Mouse (Mus musculus): ENCODE measurements at regions not wholly inside any gene's neighbourhood (a gene's known extent, or its start where the extent isn't known, plus 50 kb on each side); places are given as distances from the start of the nearest gene placed in this dataset.
A peak's percentile ranks its signal among the peaks of the same experiment; 100 is the strongest.

DNA sequence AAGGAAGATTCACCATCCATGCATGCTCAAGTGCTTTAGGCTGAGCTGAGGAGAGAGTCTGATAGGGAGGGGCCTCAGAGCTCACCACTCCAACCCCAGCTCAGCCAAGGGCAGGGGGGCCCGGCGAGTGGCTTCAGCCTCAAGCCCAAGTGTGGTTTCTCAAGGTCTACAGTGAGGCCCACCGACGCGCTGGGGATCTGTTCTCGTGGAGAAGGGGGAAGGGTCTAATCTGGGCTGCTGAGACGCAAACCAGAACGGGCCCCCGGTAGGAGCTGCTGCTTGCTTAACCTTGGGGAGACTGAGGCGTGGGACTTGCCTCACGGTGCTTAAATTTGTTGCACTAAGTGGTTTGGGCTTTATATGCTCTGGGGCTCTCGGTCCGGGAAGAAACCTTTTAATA, 70.9 kb downstream of the Asb1 start:
- no peak for DNase-seq (ENCODE audit: low spot score)

DNA sequence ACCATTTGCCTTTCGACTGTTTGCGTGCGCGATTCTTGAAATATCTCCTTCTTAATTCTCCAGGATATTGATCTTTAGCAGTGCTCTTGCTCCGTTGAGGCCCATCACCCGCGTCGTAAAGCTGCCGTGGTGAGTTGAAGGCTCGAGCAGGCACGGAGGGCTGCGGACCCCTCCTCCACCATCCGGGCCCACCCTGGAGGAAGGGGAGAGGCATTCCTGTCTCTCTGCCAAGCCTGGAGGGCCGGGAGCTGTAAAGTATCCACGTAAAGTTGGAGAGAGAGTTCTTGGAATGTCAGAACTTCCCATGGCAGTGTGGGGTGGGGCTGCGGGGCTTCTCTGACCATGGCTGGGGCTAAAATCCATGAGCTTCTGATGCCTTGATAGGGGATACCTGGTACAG, 71.3 kb downstream of the Asb1 start:
- no peak for DNase-seq (ENCODE audit: low spot score)

DNA sequence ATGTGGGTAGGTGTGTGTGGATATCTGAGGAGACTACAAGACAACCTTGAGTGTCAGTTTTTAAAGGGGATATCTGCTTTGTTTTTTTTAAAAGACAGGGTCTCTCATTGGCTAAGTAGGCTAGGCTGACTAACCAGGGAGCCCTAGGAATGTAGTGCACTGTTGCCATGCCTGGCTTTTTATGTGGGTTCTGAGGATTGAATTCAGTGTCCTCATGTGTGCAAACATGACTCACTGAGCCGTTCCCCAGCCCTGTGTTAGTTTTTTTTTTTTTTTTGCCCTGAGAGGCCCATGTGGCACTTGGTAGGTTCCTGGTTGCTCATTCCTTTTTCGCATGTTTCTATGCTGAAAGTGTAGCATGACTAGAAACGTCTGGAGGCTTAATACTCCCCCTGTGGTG, 72.6 kb downstream of the Asb1 start:
- DNase-seq (ENCODE audit: low spot score) = no peak

DNA sequence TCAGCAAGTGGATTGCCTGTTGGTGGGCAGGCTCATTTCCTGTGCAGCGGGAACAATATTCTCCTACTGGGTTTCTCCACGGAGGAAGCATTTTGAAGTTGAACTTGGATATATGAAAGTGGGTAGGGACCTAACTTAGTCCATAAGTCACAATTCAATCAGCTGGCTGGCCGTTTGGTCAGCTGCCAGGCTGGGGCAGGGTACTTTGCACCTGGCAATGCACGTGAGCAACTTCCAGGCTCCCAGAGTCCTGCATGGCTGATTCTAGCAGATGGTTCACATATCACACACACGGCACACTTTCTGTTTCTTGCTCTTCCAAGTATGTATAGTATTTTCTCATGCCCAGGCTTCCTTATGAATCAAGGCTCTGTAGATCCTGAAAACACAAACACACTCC, 75.1 kb downstream of the Asb1 start:
- no peak for DNase-seq (ENCODE audit: low spot score)

DNA sequence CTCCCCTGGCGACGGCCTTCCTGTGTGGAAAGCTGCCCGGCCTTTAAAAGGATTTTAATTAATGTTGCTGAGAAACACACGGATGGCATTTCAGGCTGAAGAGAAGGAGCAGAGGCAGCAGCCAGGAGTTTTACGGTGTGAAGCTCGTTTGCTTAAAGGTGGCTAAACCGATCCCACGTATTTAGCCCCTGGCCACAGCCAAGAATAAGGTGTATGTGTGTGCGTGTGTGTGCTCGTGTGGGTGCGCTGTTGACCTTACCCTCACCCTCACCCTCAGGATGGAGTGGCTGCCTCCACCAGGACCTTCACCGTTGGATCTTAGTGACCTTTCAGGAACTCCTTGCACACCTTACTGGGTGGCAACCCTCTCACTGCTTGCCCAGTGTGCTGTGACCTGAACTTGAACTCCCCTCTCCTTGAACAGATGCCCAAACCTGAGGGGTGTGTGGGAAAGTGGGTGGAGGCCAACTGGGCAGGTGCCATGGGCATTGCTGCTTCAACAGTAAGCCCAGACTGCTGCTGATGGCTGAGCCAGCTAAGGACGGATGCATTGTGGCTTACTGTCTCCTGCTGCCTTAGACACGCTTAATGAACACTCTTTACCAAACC, 78.3 kb downstream of the Asb1 start:
- DNase-seq (ENCODE audit: low spot score) = no peak

DNA sequence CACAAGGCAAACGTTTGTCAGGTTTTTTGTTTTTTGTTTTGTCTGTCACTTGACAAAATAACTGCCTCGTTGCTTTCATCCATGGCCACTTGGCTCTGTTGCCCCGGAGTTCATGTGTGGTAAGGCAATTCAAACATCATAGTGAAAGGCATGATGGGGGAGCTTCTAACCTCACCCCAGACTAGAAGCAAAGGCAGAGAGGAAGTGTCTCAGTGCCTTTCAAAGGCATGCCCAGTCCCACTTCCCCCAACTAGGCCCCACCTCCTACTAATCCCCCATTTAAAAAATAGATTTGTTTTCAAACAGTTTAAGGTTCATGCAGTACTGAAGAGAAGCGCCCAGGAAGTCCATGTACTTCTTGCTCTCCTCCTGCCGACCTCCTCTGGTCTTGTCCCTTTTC, 80.8 kb downstream of the Asb1 start:
- no peak for DNase-seq (ENCODE audit: low spot score)

DNA sequence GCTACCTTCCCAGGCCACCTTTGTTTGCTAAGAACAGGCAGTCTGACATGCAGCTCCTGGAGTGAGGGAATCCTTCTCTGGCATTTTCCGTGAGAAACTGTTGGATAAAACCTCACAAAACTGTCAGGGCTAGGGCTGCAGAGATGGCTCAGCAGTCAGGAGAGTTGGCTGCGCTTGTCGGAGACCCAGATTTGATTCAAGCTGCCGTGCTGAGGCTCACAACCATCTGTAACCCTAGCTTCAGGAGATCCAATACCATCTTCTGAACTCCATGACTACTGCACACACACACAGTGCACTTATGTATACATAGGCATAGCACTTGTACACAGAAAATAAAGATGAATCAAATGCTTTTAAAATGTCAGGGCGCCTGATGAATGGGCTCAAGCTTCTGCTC, 82.5 kb downstream of the Asb1 start:
- no peak for DNase-seq (ENCODE audit: low spot score)

DNA sequence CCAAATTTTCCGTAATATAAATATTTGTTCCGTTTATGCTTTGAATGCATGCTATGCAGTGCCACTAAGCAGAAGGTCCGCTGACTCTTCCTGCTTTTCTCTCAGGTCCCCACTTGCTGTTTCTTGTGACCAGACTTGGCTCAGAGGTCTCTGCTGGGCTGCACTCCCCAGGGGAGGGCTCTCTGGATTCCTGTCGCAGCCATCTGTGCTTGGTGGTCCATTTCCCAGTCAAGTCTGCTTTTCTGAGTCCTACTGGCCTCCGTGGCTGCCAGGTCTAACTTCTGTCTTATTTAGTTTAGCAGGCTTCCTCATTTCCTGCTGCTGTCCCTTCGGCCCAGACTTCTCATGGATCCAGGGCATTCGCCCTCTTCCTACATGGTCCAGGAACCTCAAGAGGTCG, 83.7 kb downstream of the Asb1 start:
- no peak for DNase-seq (ENCODE audit: low spot score)

DNA sequence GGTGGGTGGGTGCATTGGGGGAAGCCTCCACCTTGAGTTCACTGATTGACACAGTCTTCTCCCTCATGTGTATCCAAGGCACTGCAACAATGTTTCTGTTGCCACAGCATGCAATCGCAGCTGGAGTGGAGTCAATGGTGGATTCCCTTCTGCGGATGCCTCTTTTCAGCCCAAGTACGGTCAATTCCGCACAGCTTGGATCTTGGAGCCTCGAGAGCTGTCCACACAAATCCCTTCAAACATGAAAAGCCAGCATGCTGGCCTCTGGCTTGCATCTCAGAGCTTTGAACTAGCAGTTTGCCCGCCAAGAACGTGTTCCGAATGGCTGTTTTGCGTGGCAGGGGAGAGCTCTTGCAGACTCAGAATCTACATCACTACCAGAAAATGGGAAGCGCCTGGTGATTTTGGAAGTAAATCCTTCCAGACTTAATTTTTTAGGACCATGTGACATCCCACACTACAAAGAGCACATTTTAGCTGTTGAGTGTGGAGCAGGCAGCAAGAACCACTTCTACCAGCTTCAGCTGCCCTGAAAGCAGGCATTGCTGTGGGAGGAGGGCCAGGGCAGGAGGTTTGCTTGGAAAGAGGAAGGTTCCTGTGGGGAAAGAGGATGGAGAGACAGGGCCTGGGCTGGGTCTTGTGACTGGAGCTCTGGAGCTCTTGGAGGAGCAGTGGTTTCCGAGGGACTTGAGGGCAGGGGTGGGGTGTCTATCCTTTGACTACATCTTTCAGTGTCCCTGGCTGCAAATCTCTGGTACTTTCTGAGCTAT, 84.4 kb downstream of the Asb1 start:
- DNase-seq (ENCODE audit: low spot score) = no peak

DNA sequence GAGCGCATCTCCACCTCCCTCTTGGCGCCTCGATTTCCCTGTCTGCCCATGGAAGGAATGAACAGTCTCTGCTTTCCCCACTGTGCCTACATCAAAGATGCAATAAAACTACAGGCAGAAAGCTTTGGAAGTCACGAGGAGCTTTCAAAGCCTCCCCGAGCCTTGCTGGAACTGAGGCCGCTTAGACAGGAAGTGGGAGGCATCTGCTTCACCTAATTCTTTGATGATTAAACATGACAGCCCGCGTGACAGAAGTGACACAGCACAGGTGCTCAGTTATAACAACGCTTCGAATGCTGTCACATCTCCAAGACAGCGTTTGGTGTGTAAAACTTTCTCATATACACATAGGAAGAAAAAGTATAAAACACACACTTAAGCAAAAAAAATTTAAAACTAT, 85.7 kb downstream of the Asb1 start:
- DNase-seq (ENCODE audit: low spot score) = no peak

DNA sequence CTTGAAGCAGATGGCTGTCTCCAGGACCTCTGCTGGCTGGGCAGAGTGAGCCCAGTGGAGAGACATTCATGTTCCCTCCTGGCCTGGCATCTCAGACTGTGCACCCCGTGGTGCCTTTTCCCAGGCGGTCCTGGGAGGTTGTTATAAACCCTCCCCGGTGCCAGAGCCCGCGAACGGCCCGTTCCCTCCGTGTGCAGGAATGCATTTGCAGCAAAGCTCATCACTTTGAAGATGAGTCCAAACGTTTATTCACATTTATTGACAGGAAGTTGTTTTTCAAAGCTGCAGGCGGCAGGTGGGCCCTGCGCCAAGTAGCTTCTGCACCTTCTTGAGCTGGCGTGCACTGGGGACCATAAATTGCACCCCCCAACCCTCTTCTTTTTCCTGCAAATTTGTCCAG, 89.9 kb downstream of the Asb1 start:
- DNase-seq (ENCODE audit: low spot score) = no peak

DNA sequence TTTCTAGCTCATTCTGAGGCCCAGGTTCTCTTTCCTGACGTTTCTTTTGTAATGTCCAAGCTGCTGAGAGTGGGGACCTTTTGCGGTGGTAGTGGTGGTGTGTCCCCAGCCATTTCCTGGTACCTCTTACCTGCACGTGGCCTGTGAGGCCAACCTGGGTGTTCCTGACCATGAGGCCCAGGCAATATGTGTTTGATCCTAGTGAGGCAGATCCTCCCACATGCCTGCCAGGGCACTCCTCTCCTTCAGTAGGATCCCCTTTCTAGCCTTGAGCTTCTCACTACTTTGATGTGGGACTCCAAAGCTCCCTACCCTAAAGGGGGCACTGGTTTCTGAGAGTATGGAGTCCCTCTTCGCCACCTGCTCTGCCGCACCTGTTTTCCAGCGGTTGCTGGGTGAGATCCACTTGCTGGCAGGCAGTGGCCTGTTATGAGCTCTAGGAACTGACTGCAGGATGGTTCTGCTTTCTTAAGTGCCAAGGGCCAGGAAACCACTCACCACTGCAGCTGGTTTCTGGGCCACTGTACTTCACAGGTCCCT, 90.6 kb downstream of the Asb1 start:
- DNase-seq (ENCODE audit: low spot score) = no peak

DNA sequence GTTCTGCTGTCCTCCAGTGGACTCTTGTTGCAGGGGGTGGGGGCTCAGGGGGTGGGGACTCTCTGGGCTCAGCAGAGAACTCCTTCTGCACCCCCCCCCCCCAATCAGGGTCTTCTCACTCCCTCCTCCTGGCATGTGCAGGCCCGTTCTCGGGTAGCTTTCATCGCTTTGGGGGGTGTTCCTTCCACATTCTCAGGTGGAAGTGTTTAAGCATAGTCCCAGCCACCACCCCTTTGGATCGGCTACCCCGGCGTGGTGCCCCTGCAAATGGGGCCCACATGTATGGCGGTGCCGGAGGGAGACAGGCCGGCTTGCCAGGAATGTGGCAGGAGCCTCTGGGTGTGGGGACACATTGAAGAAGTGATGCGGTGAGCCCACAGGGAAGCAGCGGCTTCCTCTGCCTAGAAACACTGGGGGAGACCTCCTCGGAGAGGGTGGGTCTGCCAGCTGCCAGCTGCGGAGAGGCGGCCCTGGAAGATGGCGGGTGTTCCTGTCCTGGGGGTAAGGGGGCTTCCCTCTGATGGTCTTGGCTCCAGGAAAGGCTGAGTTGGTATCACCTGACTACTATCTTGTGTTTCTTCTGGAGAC, 92.7 kb downstream of the Asb1 start:
- DNase-seq (ENCODE audit: low spot score) = no peak

DNA sequence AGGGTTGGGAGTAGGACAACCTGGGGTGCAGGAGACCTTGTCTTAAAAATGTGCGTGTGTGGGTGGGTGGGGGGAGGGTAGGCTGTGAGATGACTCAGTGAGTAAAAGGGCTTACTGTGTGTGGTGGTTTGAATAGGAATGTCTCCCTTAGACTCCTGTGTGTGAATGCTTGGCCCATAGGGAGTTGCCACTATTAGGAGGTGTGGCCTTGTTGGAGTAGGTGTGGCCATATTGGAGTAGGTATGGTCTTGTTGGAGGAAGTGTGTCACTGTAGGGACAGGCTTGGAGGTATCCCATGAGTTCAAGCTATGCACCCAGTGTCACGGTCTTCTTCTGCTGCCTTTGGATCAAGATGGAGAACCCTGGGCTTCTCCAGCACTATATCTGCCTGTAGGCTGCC, 96.2 kb downstream of the Asb1 start:
- no peak for DNase-seq (ENCODE audit: low spot score)

DNA sequence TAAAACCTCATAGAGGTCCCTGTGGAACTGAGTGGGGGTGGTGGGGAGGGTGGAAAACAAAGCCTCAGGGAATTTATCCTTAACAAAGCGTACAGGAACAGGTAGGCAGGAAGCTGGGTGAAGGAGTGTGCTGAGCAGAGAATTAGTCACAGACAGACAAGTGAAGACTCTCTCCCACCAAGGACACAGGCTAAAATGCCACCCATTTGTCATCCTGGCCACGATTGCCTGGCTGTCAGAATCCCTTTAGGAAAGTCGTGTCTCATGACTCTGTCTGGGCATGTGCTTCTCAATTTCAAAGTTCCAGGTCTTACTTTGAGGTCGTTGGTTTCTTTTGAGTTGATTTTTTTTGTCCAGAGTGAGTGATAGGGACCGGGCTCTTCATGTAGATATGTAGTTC, 100.2 kb downstream of the Asb1 start:
- no peak for DNase-seq (ENCODE audit: low spot score)

DNA sequence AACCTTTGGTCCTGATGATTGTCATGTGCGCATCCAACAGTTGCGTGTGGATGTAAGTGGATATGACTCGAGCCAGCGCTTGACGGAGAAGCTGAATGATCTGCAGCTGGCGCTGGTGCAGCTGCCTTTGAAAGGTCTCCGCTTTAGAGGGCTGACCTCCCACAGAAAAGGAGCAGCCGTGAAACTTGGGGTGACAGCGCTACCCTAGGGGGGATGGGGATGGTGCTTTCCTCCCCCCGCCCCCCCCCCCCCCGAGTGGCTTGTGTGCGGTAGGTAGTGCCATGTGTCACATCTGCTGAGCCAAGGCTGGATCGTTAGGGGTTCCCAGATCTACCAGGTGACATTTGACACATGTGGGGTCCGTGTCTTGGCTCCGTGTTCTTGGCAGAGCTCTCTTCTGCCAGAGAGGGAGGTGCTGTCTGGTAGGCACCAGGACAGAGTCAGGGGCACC, 118.7 kb downstream of the Asb1 start:
- DNase-seq (ENCODE audit: low spot score) = no peak

DNA sequence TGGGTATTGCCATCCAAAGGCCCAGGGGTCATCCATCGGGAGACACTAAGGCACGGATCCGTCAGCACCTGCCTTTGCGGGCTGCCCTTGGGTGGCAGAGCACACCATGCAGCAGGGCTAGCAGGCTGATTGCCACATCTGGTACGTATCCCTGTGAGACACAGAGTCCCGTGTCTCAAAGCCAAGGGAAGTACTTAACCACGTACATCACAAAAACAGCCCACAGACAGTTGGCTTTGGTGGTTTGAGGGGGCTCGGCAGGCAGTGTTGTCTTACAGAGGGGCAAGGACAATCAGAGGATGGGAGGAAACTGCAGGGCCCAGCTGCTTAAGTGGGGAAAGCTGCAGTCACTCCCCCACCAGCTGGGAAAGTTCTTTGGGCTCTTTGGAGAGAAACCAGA, 119.1 kb downstream of the Asb1 start:
- DNase-seq (ENCODE audit: low spot score) = no peak

DNA sequence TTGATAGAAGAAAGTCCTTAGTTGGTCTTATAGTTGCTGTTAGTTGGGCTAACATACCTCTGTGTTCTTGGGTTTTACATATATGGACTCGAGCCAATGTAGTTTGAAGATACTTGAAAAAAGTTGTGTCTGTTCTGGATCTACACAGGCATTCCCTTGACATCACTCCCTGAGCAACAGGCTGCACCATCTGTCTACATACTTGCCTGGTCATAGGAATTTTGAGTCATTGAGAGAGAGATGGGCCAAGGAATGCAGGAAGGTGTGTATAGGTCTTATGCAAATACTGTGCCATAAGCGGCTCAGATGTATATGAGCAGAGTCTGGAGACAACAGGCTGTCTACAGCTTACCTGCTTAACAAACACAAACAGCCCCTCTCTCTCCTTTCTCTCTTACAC, 122.9 kb downstream of the Asb1 start:
- no peak for DNase-seq (ENCODE audit: low spot score)

DNA sequence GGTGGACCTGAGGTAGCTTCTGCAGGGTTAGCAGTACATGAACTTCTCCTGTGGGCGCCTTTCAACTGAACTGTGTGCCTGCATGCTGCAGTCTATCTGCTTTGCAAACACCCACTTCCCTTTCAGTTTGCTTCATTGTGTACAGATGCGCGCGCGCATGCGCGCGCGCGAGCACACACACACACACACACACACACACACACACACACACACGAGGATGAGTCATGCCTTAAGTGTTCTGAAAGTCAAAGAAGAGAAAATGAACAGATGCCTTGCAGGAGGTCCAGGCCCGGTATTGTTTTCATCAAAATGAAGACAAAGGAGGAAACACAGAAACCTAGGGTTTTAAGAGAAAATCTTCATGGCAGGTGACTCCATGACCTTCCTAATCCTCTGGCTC, 124.3 kb downstream of the Asb1 start:
- no peak for DNase-seq (ENCODE audit: low spot score)

DNA sequence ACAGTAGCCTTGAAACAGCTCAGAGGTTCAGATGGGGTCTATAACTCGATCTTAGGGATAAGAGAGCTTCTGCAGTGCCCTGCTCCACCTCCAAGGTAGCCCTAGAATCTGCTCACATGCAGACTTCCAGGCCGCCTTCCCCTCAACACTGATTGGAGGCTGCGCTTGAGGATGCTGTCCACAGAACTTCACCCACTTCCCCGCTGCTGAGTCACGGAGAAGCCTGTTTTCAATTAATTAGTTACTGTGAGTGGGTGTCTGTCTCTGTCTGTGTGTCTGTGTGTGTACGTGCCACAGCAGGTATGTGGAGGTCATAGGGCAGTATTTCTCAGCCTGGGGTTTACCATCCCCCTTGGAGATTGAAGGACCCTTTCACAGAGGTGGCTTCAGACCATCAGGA, 128.2 kb downstream of the Asb1 start:
- no peak for DNase-seq (ENCODE audit: low spot score)

DNA sequence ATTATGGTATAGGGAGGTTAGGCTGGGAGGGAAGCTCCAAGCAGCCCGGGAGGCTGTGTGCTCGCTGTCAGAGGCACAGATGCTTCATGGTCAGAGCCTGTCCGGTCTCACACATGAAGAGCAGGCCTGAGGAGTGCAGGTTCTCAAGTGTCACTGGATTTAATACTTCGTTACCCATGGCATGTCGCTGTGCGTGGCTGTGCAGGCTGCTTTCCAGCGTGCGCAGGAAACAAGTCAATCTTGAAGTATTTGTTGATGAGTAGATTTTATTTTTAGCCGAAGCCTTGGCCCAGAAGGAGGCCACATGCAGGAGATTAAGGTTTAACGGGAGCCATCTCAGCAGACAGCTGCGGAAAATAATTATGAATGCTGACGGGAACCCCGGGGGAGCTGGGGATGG, 130.3 kb upstream of the Twist2 start:
- DNase-seq (ENCODE audit: low spot score) = no peak

DNA sequence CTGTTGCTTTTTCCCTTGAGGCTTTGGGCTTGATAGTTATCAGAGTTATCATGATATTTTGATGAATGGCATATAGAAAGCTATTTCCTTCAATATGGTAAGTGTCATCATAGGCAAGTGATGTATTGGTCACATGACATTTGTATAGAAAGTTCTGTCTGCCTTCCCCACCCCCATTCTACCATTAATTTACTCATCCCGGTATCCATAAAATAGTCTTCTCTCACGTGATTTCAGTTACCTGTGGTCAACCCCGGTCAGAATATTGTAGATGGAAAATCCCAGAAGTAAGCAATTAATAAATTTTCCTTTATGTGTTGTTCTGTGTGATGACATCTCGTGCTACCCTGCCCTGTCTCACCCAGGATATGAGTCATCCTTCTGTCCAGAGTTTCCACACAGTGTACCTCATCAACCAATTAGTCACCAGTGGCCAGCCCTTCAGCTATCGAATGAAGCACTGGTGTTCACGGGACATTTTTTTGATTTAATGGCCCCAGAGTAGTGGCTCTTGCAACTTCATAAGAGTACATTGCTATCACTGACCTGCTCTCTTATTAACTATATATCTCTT, 127.1 kb upstream of the Twist2 start:
- no peak for DNase-seq (ENCODE audit: low spot score)

DNA sequence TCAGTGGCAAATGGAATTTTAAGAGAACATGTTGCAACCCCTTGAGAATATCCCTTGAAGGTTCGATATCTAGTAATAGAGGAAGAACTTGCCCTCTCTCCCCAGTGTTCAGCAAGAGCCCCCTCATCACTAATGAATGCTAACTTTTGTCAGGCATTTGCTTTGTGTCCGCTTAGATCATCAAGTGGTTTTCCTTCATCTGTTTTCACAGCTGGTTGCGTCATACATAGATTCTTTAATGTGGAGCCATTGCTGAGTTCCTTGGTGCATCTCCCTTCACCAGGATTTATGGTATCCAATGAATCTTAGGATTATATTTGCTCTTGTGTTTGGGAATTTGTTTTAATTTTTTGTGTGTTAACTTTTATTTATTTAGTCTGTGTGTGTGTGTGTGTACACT, 124.2 kb upstream of the Twist2 start:
- DNase-seq (ENCODE audit: low spot score) = peak; percentile 23

Measured in embryo, embryonic 10 days (tissue).